Mouse (Mus musculus) leukemia stem cell, adult 10-12 weeks (primary cell): ENCODE results near the gene Fam199x. TPM values are rescaled to one million over a fixed set of nuclear protein-coding genes. Genes with fewer than 3 reads are reported as not detected.

ENCODE experiments used
- polyA plus RNA-seq: library from polyadenylated mRNA; stranded (reverse); fragments of >175 nt; gene quantifications from 2 replicates; pipeline ENCODE4 v1.2.3, GENCODE M21; 2012; ENCODE audit warnings: low replicate concordance

Fam199x gene
- polyA plus RNA-seq, result 0.56 and 0.64 TPM in 2 replicates

GRCm38 (mm10) chrX:137049425-137050225 is at the start of gene Fam199x:
Gene Fam199x, plus strand, starts transcription at chrX:137049594.

GRCm38 (mm10) chrX:137038000-137038483 is 11.4 kb upstream of the Fam199x start, which contains the start of gene Slc25a53:
Gene Slc25a53, minus strand, starts transcription at chrX:137038302.

GRCm38 (mm10) chrX:137121718-137122117 is 72.3 kb downstream of the Fam199x start, which contains the start of gene Esx1:
Gene Esx1, minus strand, starts transcription at chrX:137122083.

Other genes with a start within 250 kb of the Fam199x start
- 0.24 and 1.0 TPM in 2 replicates for gene Plp1, start 226.9 kb upstream of the Fam199x start, polyA plus RNA-seq
- not detected in 2 replicates for gene Rab9b, start 180.8 kb upstream of the Fam199x start, polyA plus RNA-seq
- gene H2bfm, start 122.3 kb upstream of the Fam199x start, polyA plus RNA-seq, result not detected in 2 replicates
- not detected in 2 replicates for gene Tmsb15b2, start 74.1 kb upstream of the Fam199x start, polyA plus RNA-seq
- gene Tmsb15l, start 72.7 kb upstream of the Fam199x start, polyA plus RNA-seq, result not detected in 2 replicates
- not detected in 2 replicates for gene Tmsb15b1, start 72.7 kb upstream of the Fam199x start, polyA plus RNA-seq
- 0.08 and 0.87 TPM in 2 replicates for gene Zcchc18, start 56.4 kb upstream of the Fam199x start, polyA plus RNA-seq
- gene Slc25a53, start 11.3 kb upstream of the Fam199x start, polyA plus RNA-seq, result 0.20 and 0.65 TPM in 2 replicates
- gene Esx1, start 72.5 kb downstream of the Fam199x start, polyA plus RNA-seq, result 0.10 TPM in 1 of 2 replicates, not detected in the other